Mouse (Mus musculus): ENCODE measurements at regions not wholly inside any gene's neighbourhood (a gene's known extent, or its start where the extent isn't known, plus 50 kb on each side); places are given as distances from the start of the nearest gene placed in this dataset.

GRCm38 (mm10) chr12:16129243-16129642 is 312.5 kb upstream of the Trib2 start:
- TF ChIP-seq POLR2A (IDR thresholded peaks at IDR 0.05; ENCODE audit: low read depth, low read length) = no peak
- no peak for TF ChIP-seq CTCF (conservative IDR thresholded peaks at IDR 0.05; ENCODE audit: insufficient read depth, insufficient read length, low read depth, low read length)

Measured in kidney, adult 2 months (tissue).